Mouse (Mus musculus) T-helper 17 cell (primary cell): Measurements from ENCODE around the gene Poc1b.

ENCODE experiments used
- in situ Hi-C, 2 experiments: fragments of 300-600 bp; cut with MboI, MseI; formaldehyde crosslinking; loops; 1 replicate in 1 of 2; 2 replicates in 1 of 2; pipeline ENCODE4 v1.15.1; 2025; ENCODE audit warnings: high pct_unique_total_duplicates in 2 of 2

Gene Poc1b

GRCm38 (mm10) chr10:99151580-99151979 lies 44.7 kb downstream of the Poc1b start:
- in situ Hi-C loops: loop anchor here in 1 of 2 experiments (5.0 kb wide), 1 partner anchor 54 kb away; no protein-coding TSS in a partner anchor

GRCm38 (mm10) chr10:99152063-99152462 lies 45.2 kb downstream of the Poc1b start:
- in situ Hi-C loops: loop anchor here in 1 of 2 experiments (5.0 kb wide), 1 partner anchor 55 kb away; no protein-coding TSS in a partner anchor

GRCm38 (mm10) chr10:99154635-99155034 lies 47.8 kb downstream of the Poc1b start:
- in situ Hi-C loops: loop anchor here in 1 of 2 experiments (5.0 kb wide), 2 partner anchors 57 to 463 kb away; no protein-coding TSS in a partner anchor

GRCm38 (mm10) chr10:99156808-99157207 lies 50.0 kb downstream of the Poc1b start:
- in situ Hi-C loops: loop anchor here in 1 of 2 experiments (5.0 kb wide), 1 partner anchor 460 kb away; no protein-coding TSS in a partner anchor

GRCm38 (mm10) chr10:99157697-99158096 lies 50.9 kb downstream of the Poc1b start:
- in situ Hi-C loops: loop anchor here in 1 of 2 experiments (5.0 kb wide), 1 partner anchor 460 kb away; no protein-coding TSS in a partner anchor

- in situ Hi-C loops: loop anchor here in 1 of 2 experiments (5.0 kb wide), 1 partner anchor 665 kb away; no protein-coding TSS in a partner anchor
These were observed 55.2 kb downstream of the Poc1b start for GRCm38 (mm10) chr10:99161987-99162582.

- in situ Hi-C loops: loop anchor here in 1 of 2 experiments (5.0 kb wide), 1 partner anchor 666 kb away; no protein-coding TSS in a partner anchor
These were observed 56.2 kb downstream of the Poc1b start for GRCm38 (mm10) chr10:99163002-99163401.

- in situ Hi-C loops: loop anchor here (5.0 kb wide), 2 partner anchors 412 to 668 kb away; no protein-coding TSS in a partner anchor
These were observed 58.1 kb downstream of the Poc1b start for GRCm38 (mm10) chr10:99164871-99165477.

GRCm38 (mm10) chr10:99165751-99166282 lies 59.0 kb downstream of the Poc1b start:
- in situ Hi-C loops: loop anchor here in 1 of 2 experiments (5.0 kb wide), 1 partner anchor 411 kb away; no protein-coding TSS in a partner anchor

- in situ Hi-C loops: loop anchor here in 1 of 2 experiments (5.0 kb wide), 1 partner anchor 411 kb away; no protein-coding TSS in a partner anchor
These were observed 59.6 kb downstream of the Poc1b start for GRCm38 (mm10) chr10:99166392-99166791.

- in situ Hi-C loops: loop anchor here in 1 of 2 experiments (5.0 kb wide), 1 partner anchor 409 kb away; no protein-coding TSS in a partner anchor
These were observed 61.6 kb downstream of the Poc1b start for GRCm38 (mm10) chr10:99168404-99168803.

GRCm38 (mm10) chr10:99168840-99169764 lies 62.3 kb downstream of the Poc1b start:
- in situ Hi-C loops: loop anchor here in 1 of 2 experiments (5.0 kb wide), 1 partner anchor 408 kb away; no protein-coding TSS in a partner anchor

- in situ Hi-C loops: loop anchor here in 1 of 2 experiments (5.0 kb wide), 2 partner anchors 408 to 448 kb away; no protein-coding TSS in a partner anchor
These were observed 62.9 kb downstream of the Poc1b start for GRCm38 (mm10) chr10:99169765-99170129.

GRCm38 (mm10) chr10:99171961-99172497 lies 65.2 kb downstream of the Poc1b start:
- in situ Hi-C loops: loop anchor here in 1 of 2 experiments (5.0 kb wide), 1 partner anchor 445 kb away; no protein-coding TSS in a partner anchor

GRCm38 (mm10) chr10:99172906-99173507 lies 66.2 kb downstream of the Poc1b start:
- in situ Hi-C loops: loop anchor here in 1 of 2 experiments (5.0 kb wide), 1 partner anchor 444 kb away; no protein-coding TSS in a partner anchor

- in situ Hi-C loops: no loop called here
These were observed 70.1 kb downstream of the Poc1b start for GRCm38 (mm10) chr10:99176911-99177310.

GRCm38 (mm10) chr10:99178118-99178517 lies 71.3 kb downstream of the Poc1b start:
- in situ Hi-C loops: no loop called here

- in situ Hi-C loops: no loop called here
These were observed 72.3 kb downstream of the Poc1b start for GRCm38 (mm10) chr10:99179122-99179521.

- in situ Hi-C loops: no loop called here
These were observed 72.7 kb downstream of the Poc1b start for GRCm38 (mm10) chr10:99179566-99179965.

GRCm38 (mm10) chr10:99181497-99181896 lies 74.7 kb downstream of the Poc1b start:
- in situ Hi-C loops: loop anchor here in 1 of 2 experiments (10.0 kb wide), 2 partner anchors 393 to 603 kb away; no protein-coding TSS in a partner anchor
